Mouse (Mus musculus) ES-E14 (cell line): Measurements from ENCODE around the gene Drd4.

ENCODE experiments used
- HCFC1 ChIP-seq: IDR thresholded peaks from 2 replicates; pipeline ENCODE4 v1.6.1; 2012; ENCODE audit warnings: low read length, inconsistent platforms, borderline replicate concordance; ENCODE audit not compliant: insufficient read depth
- MAFK ChIP-seq: IDR thresholded peaks from 2 replicates; pipeline ENCODE4 v1.6.1; 2014; ENCODE audit warnings: mild to moderate bottlenecking, low read depth, low read length, inconsistent platforms; ENCODE audit not compliant: insufficient read depth
- ZC3H11A ChIP-seq: IDR thresholded peaks from 2 replicates; pipeline ENCODE4 v1.6.1; 2012; ENCODE audit warnings: low read depth, mild to moderate bottlenecking, inconsistent platforms, low read length, borderline replicate concordance

GRCm38 (mm10) chr7:141327469-141328372, 35.9 kb downstream of the Drd4 start, which contains the start of the genes Deaf1 and Tmem80:
- TF ChIP-seq HCFC1 (no peak), MAFK (no peak), ZC3H11A (no peak)
